Mouse (Mus musculus) megakaryocyte, embryonic 14.5 days (primary cell): ENCODE measurements at regions not wholly inside any gene's neighbourhood (a gene's known extent, or its start where the extent isn't known, plus 50 kb on each side); places are given as distances from the start of the nearest gene placed in this dataset.
A peak's percentile ranks its signal among the peaks of the same experiment; 100 is the strongest.

ENCODE experiments used
- H3K27me3 ChIP-seq: replicated peaks from 2 replicates; pipeline ENCODE3; 2012; ENCODE audit warnings: inconsistent platforms
- H3K36me3 ChIP-seq: replicated peaks from 2 replicates; pipeline ENCODE3; 2012; ENCODE audit warnings: low read length, inconsistent platforms, mixed read lengths
- H3K4me1 ChIP-seq: 2 replicates; pipeline ENCODE4 v1.6.1; 2012; ENCODE audit warnings: inconsistent platforms
- H3K4me3 ChIP-seq: replicated peaks from 2 replicates; pipeline ENCODE3; 2012; ENCODE audit warnings: moderate library complexity, mild to moderate bottlenecking, inconsistent platforms
- H3K9me3 ChIP-seq: 2 replicates; pipeline ENCODE4 v1.6.1; 2012; ENCODE audit warnings: inconsistent platforms
- FLI1 ChIP-seq: IDR thresholded peaks from 2 replicates; pipeline ENCODE4 v1.6.1; 2012; ENCODE audit warnings: low read length, inconsistent platforms, mixed read lengths
- GATA1 ChIP-seq: IDR thresholded peaks from 3 replicates; pipeline ENCODE4 v1.6.1; 2012; ENCODE audit warnings: mixed read lengths, low read length, inconsistent platforms, borderline replicate concordance

DNA sequence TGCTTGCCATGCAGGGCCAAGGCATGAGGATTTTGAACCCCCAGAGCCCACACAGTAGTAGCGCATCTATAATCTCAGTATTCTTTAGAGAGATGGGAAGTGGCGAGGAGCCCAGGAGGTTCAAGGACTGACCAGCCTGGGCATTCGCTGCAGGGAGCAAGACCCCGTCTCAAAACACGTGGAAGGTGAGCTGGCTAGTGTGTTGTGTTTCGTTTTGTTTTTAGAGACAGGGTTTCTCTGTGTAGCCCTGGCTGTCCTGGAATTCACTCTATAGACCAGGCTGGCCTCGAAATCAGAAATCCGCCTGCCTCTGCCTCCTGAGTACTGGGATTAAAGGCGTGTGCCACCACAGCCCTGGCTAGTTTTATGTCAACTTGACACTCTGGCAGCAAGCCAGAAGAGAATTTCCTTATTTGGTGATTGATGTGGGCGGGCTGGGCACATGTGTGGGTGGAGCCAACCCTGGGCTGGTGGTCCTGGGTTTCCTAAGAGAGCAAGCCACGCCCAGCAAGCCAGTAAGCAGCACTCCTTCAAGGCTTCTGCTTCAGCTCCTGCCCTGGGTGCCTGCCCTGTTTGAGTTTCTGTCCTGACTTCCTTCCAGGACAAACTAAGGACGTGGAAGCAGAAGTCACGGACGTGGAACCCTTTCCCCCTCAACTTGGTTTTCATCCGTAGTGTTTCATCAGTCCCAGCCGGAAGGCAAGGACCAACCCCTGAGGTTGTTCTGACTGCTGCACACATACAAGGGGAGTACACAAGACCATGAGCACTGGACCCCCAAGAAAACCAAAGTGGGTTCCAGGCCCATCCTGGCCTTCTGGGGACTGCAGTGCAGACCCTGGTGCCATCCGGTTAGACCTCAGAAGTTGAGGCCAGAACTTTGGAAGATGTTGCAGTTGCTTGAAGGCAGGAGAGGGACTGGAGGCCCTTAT is 96.4 kb downstream of the Cstad start:
- H3K27me3 ChIP-seq = peaks cover 62% of the 10 kb centered on the region
- no peak for TF ChIP-seq GATA1
- TF ChIP-seq FLI1 = no peak
- H3K36me3 ChIP-seq = no peaks in the 10 kb centered on the region
- H3K4me1 ChIP-seq = peaks cover 88% of the 10 kb centered on the region
- no peak overlapping the region for H3K4me3 ChIP-seq
- H3K9me3 ChIP-seq = no peaks in the 10 kb centered on the region

DNA sequence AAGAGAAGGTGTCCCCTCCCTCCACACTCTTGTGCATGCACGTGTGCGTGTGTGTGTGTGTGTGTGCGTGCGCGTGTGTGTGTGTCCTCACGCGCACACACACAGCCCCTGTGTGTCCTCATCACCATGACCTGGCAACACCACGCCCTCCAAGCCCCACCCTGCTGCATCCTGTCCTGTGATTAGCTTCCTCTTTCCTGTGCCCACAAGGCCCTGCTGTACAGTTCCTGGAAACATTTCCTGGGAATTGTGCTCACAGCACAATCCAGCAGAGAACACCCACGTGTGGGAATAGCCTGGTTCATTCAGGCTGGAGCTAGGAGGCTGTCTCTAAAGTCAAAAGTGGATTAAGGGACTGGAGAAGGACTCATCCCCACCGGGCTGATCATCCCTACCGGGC is 95.5 kb downstream of the Cstad start:
- TF ChIP-seq GATA1 (no peak), FLI1 (no peak)
- Histone ChIP-seq H3K27me3 (peaks cover 62% of the 10 kb centered on the region), H3K9me3 (no peaks in the 10 kb centered on the region), H3K4me1 (peaks cover 87% of the 10 kb centered on the region), H3K4me3 (peak overlapping the region; percentile 64), H3K36me3 (no peaks in the 10 kb centered on the region)

DNA sequence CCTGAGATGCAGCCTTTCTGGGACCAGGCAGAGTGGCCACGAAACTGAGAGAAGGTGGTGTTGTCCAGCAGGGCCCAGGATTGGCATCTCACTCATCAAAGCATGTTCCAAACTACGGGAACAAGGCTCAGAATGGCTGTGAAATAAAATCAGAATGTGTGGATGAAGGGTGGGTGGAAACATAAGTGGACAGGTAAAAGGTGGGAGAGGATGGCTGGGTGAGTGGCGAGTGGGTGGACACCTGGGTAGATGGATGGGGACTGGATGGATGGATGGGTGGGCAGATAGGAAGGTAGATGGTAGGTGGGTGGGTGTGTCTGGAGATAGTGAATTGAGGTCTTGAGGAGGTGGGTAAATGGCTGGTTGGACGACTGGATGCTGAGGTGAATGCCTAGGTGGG is 93.6 kb downstream of the Cstad start:
- Histone ChIP-seq H3K4me1 (peaks cover 80% of the 10 kb centered on the region), H3K36me3 (no peaks in the 10 kb centered on the region), H3K27me3 (peaks cover 57% of the 10 kb centered on the region), H3K4me3 (no peak overlapping the region), H3K9me3 (peaks cover 5% of the 10 kb centered on the region)
- TF ChIP-seq GATA1 (no peak), FLI1 (no peak)

DNA sequence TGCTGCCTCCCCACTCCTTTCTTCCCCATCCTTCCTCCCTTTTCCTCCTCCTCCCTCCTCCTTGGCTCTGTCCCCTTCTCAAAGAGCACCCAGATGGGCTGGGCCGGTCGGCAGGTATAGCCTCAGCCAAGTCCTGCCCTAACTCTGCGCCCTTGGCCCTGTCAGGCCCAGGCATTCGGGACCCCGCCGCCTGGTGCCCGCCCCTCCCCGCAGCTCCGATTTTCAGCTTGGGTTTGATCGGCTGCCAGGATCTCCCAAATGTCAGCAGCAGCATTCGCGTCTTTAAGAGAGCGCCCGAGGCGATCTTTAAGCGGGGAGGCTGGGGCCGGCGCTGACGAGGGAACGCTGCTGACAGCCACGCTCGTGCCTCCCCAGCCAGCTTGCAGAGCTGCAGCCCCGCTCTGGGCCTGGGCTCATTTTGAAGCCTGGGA is 92.3 kb downstream of the Cstad start:
- H3K9me3 ChIP-seq = peaks cover 6% of the 10 kb centered on the region
- H3K36me3 ChIP-seq = no peaks in the 10 kb centered on the region
- TF ChIP-seq GATA1 (no peak), FLI1 (no peak)
- no peak overlapping the region for H3K4me3 ChIP-seq
- H3K4me1 ChIP-seq = peaks cover 77% of the 10 kb centered on the region
- H3K27me3 ChIP-seq = peaks cover 56% of the 10 kb centered on the region

DNA sequence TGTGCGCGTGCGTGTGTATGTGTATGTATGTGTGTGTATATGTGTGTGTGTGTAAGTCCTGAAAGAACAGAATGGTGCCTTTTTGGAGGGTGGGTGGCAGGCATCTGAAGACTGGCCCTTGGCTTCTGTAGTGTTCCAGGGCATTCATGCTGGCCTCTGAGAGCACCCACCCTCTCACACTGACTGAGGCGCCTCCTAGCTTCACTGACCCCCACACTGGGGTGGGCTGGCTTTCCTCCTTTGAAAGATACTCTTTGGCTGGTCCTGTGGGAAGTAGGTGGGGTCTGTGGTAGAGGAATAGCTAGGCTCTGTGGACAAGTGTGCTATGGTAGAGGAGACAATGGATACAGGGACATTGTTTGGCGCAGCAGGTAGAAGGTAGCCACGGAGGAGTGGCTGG is 91.5 kb downstream of the Cstad start:
- H3K4me1 ChIP-seq = peaks cover 72% of the 10 kb centered on the region
- no peak overlapping the region for H3K4me3 ChIP-seq
- peaks cover 6% of the 10 kb centered on the region for H3K9me3 ChIP-seq
- no peaks in the 10 kb centered on the region for H3K36me3 ChIP-seq
- peaks cover 53% of the 10 kb centered on the region for H3K27me3 ChIP-seq
- no peak for TF ChIP-seq FLI1
- TF ChIP-seq GATA1 = no peak

DNA sequence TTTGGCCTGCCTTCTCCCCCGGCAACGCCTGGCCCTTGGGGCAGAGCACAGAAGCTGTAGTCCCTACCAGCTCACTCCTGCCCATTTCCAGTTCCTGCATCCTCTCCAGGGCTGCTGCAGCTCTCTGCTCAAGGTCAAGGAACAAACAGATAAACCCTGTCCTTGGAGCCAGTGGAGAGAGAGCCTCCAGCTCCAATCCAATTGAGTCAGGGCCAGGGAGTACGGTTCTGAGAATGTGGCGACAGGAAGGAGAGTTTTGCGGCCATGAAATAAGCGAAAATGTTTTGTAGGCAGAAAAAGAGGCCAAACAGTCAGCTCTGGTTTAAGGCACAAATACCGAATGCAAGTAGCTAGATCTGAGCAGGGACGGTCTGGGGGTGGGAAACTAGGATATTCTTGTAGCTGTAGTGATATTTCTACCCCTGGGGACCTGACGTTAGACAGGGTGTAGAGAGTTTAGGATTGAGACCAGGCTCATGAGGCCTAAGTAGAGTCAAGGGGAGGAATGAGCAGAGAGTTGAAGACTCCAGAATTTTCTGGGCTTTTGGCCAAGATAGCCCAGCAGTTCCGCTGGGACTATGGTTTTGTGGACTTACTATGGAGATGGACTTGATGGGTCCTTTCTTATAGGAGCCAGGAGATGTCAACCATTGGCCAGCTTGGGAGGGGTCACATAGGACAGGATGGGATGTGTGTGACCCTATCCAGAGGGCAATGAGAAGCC is 90.5 kb downstream of the Cstad start:
- peaks cover 67% of the 10 kb centered on the region for H3K4me1 ChIP-seq
- no peaks in the 10 kb centered on the region for H3K36me3 ChIP-seq
- no peak for TF ChIP-seq GATA1
- TF ChIP-seq FLI1 = no peak
- peaks cover 57% of the 10 kb centered on the region for H3K27me3 ChIP-seq
- H3K9me3 ChIP-seq = peaks cover 15% of the 10 kb centered on the region
- no peak overlapping the region for H3K4me3 ChIP-seq

DNA sequence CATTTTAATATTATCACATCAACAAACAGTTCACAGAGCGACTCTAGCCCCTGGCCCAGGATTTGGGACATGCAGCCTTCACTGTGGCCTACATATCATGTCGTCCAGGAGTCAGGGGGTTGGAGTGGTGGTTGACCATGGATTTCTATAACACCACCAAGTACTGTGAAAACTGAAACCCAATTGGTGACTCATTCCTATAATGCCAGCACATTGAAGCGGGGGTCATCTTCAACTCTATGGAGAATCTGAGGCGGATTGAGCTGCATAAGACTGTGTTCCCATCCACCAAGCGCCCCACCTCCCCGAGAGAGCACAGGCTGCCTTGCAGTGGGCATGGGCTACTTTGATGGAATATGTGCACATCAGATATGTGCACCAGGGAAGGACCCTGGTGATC is 89.6 kb downstream of the Cstad start:
- H3K9me3 ChIP-seq = peaks cover 23% of the 10 kb centered on the region
- no peak overlapping the region for H3K4me3 ChIP-seq
- TF ChIP-seq GATA1 = no peak
- no peak for TF ChIP-seq FLI1
- H3K27me3 ChIP-seq = peaks cover 57% of the 10 kb centered on the region
- peaks cover 60% of the 10 kb centered on the region for H3K4me1 ChIP-seq
- H3K36me3 ChIP-seq = peaks cover 7% of the 10 kb centered on the region

DNA sequence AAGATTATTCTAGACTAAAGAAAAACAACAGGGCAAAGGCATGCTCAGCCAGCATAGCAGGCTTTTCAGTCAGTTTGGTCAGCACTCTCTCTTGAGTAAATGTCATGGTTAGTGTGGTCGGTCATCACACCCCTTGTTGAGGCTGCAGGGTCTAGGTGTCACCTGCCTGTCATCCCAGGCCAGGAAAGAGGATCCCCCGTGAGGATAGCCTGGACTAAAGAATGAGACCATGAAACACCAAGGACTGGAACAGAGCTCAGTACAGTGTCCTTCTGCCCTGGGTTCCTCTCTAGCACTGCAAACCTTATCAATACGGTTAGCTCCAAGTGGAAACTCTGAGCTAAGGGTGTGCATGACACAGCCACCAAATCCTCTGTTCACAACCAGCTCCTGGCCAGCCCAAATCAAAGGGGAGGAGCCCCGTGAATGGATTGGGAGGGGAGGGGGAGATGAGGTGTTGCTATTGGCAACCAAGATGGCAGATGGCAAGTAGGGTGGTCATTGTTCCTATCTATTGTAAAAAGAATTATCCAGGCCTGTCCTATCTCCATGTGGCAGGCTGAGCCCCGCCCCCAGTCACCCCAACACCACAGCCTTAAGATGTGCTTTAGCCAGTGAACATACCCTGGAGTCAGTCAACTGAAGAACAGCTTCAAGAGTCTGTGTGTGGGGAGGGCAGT is 87.4 kb downstream of the Cstad start:
- peaks cover 26% of the 10 kb centered on the region for H3K9me3 ChIP-seq
- no peak overlapping the region for H3K4me3 ChIP-seq
- no peak for TF ChIP-seq GATA1
- TF ChIP-seq FLI1 = no peak
- peaks cover 62% of the 10 kb centered on the region for H3K27me3 ChIP-seq
- H3K36me3 ChIP-seq = peaks cover 11% of the 10 kb centered on the region
- peaks cover 62% of the 10 kb centered on the region for H3K4me1 ChIP-seq

DNA sequence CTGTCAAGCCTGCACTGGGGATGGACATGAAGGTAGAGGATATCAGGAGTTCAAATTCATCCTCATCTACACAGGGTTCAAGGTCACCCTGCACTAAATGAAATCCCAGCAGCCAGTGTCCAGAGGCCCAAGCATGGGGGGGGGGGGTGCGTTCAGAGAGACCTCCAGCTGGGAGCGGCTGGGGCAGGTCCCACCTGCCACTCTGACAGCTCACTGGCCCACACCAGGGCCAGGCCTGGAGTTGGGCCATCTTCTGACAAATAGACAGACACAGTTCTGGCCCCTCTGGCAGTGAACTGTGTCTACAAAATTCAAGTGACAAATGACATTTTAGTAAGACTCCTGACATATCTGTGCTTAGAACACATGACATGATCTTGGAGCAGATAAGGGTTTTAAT is 86.8 kb downstream of the Cstad start:
- Histone ChIP-seq H3K27me3 (peaks cover 62% of the 10 kb centered on the region), H3K4me1 (peaks cover 63% of the 10 kb centered on the region), H3K4me3 (no peak overlapping the region), H3K9me3 (peaks cover 26% of the 10 kb centered on the region), H3K36me3 (peaks cover 11% of the 10 kb centered on the region)
- TF ChIP-seq GATA1 (no peak), FLI1 (no peak)
